Mouse (Mus musculus): ENCODE data around the gene Dnase1l3.

GRCm38 (mm10) chr14:8028086-8028485, 33.7 kb upstream of the Dnase1l3 start:
- TF ChIP-seq CTCF (IDR thresholded peaks at IDR 0.05; ENCODE audit: extremely low read depth, insufficient read length, insufficient replicate concordance, low read depth, low read length) (no peak), POLR2A (IDR thresholded peaks at IDR 0.05; ENCODE audit: low read depth, low read length) (no peak)

All from small intestine, adult 2 months (tissue).